Mouse (Mus musculus) liver, adult 2 months (tissue): ENCODE measurements around the gene Olfr945. TPM values are rescaled to one million over a fixed set of nuclear protein-coding genes. Genes with fewer than 3 reads are reported as not detected.

Source experiments
- DNase-seq: peaks from one replicate; pipeline ENCODE4 v3.0.0-alpha.2; 2011; ENCODE audit warnings: low read depth, low spot score; ENCODE audit errors: extremely low read depth
- H3K27ac ChIP-seq: fragments of 200-500 bp; replicated peaks from 2 replicates; pipeline ENCODE4 v1.5.1; 2012; ENCODE audit warnings: low read depth, mild to moderate bottlenecking, control low read depth, inconsistent platforms, low read length; ENCODE audit not compliant: insufficient read depth
- H3K27me3 ChIP-seq: fragments of 200-500 bp; 2 replicates; pipeline ENCODE4 v1.6.1; 2012; ENCODE audit warnings: mild to moderate bottlenecking, moderate library complexity, low read length, inconsistent platforms; ENCODE audit not compliant: control insufficient read depth, insufficient read depth
- H3K36me3 ChIP-seq: fragments of 200-500 bp; 2 replicates; pipeline ENCODE4 v1.6.1; 2012; ENCODE audit warnings: low read length, inconsistent platforms; ENCODE audit not compliant: control insufficient read depth, insufficient read depth
- H3K4me1 ChIP-seq: fragments of 200-500 bp; 2 replicates; pipeline ENCODE4 v1.6.1; 2011; ENCODE audit warnings: low read length; ENCODE audit not compliant: control insufficient read depth, insufficient read depth
- H3K4me3 ChIP-seq: fragments of 200-500 bp; 2 replicates; pipeline ENCODE4 v1.5.1; 2011; ENCODE audit warnings: low read depth, mild to moderate bottlenecking, control low read depth, low read length, moderate library complexity; ENCODE audit not compliant: insufficient read depth
- H3K79me2 ChIP-seq: fragments of 200-500 bp; 2 replicates; pipeline ENCODE4 v1.6.1; 2012; ENCODE audit warnings: inconsistent platforms, mild to moderate bottlenecking, low read length, moderate library complexity; ENCODE audit not compliant: control insufficient read depth, insufficient read depth
- H3K9ac ChIP-seq: fragments of 200-500 bp; 2 replicates; pipeline ENCODE4 v1.6.1; 2012; ENCODE audit warnings: low read depth, mild to moderate bottlenecking, control low read depth, inconsistent platforms, low read length
- CTCF ChIP-seq: fragments of 200-500 bp; IDR thresholded peaks from 2 replicates; pipeline ENCODE4 v1.5.1; 2011; ENCODE audit warnings: low read depth, low read length, control low read depth
- POLR2A ChIP-seq: fragments of 200-500 bp; IDR thresholded peaks from 2 replicates; pipeline ENCODE4 v1.6.1; 2011; ENCODE audit warnings: low read length, control low read depth; ENCODE audit not compliant: insufficient read depth; ENCODE audit errors: extremely low read depth
- WGBS: fragments of 180-500 bp; shearing (Covaris S2); methylation state at CpG from one replicate; pipeline ENCODE4 v1.1.7; 2018; 5-methylcytosine and 5-hydroxymethylcytosine counted together
- polyA plus RNA-seq: library from polyadenylated mRNA; depleted of rRNA; stranded (reverse); fragments of >200 nt; gene quantifications from 2 replicates; pipeline ENCODE4 v1.2.3, GENCODE M21; 2012; rRNA removed
- total RNA-seq: library from RNA; depleted of rRNA; stranded (reverse); fragments of >200 nt; gene quantifications from 2 replicates; pipeline ENCODE4 v1.2.3, GENCODE M21; 2014; rRNA removed

Olfr945 gene
- not detected in 2 replicates for total RNA-seq
- polyA plus RNA-seq, result not detected in 2 replicates

- Histone ChIP-seq H3K4me1 (no peaks in the 10 kb centered on the region), H3K36me3 (no peaks in the 10 kb centered on the region), H3K4me3 (no peak within 1 kb of the TSS), H3K79me2 (no peaks in the 10 kb centered on the region), H3K9ac (no peak within 1 kb of the TSS), H3K27ac (no peak within 1 kb of the TSS), H3K27me3 (no peaks in the 10 kb centered on the region)
- TF ChIP-seq POLR2A, result no peak
- 79% methylated on average over 3 of the region's 3 CpGs for WGBS
- DNase-seq, result no peak
Measured at GRCm38 (mm10) chr9:39276718-39277117, at the start of gene Olfr945. Olfr945 (minus strand) TSS chr9:39276818.

GRCm38 (mm10) chr9:39325945-39326344 lies 49.3 kb upstream of the Olfr945 start, which contains the start of gene Olfr948:
Olfr948 (minus strand) TSS chr9:39326045.
- Histone ChIP-seq H3K27me3 (no peaks in the 10 kb centered on the region), H3K9ac (no peak within 1 kb of the TSS), H3K27ac (no peak within 1 kb of the TSS), H3K4me1 (no peaks in the 10 kb centered on the region), H3K79me2 (no peaks in the 10 kb centered on the region), H3K36me3 (no peaks in the 10 kb centered on the region), H3K4me3 (no peak within 1 kb of the TSS)
- no peak for DNase-seq
- TF ChIP-seq CTCF (no peak), POLR2A (no peak)

- peak; percentile 3 for DNase-seq
- Histone ChIP-seq H3K4me3 (no peak overlapping the region), H3K79me2 (no peaks in the 10 kb centered on the region), H3K36me3 (no peaks in the 10 kb centered on the region), H3K27ac (no peak overlapping the region), H3K9ac (no peak overlapping the region), H3K4me1 (no peaks in the 10 kb centered on the region), H3K27me3 (no peaks in the 10 kb centered on the region)
- TF ChIP-seq CTCF (no peak), POLR2A (no peak)
- 34% methylated on average over 2 of the region's 2 CpGs for WGBS
Measured at GRCm38 (mm10) chr9:39287136-39287535, 10.5 kb upstream of the Olfr945 start.

- no peak for TF ChIP-seq CTCF
- TF ChIP-seq POLR2A, result no peak
- no peaks in the 10 kb centered on the region for H3K36me3 ChIP-seq
- WGBS, result 79% methylated on average over 1 of the region's 1 CpGs
Measured at GRCm38 (mm10) chr9:39249894-39250293, 26.7 kb downstream of the Olfr945 start, which contains the start of gene Olfr1537. Olfr1537 (minus strand) TSS chr9:39249994.

More at GRCm38 (mm10) chr9:39249894-39250293, 26.7 kb downstream of the Olfr945 start, which contains the start of gene Olfr1537:
- no peak for DNase-seq
- Histone ChIP-seq H3K27me3 (no peaks in the 10 kb centered on the region), H3K9ac (no peak within 1 kb of the TSS), H3K27ac (no peak within 1 kb of the TSS), H3K79me2 (no peaks in the 10 kb centered on the region), H3K4me3 (no peak within 1 kb of the TSS), H3K4me1 (no peaks in the 10 kb centered on the region)

Other genes starting within 250 kb of the Olfr945 start
- not detected in 2 replicates for gene Olfr937, start 211.9 kb downstream of the Olfr945 start, total RNA-seq
- not detected in 2 replicates for gene Olfr937, start 211.9 kb downstream of the Olfr945 start, polyA plus RNA-seq
- gene Olfr938, start 197.9 kb downstream of the Olfr945 start, total RNA-seq, result not detected in 2 replicates
- gene Olfr938, start 197.9 kb downstream of the Olfr945 start, polyA plus RNA-seq, result not detected in 2 replicates
- gene Olfr27, start 148.7 kb downstream of the Olfr945 start, total RNA-seq, result not detected in 2 replicates
- gene Olfr27, start 148.7 kb downstream of the Olfr945 start, polyA plus RNA-seq, result not detected in 2 replicates
- not detected in 2 replicates for gene Olfr943, start 110.5 kb downstream of the Olfr945 start, total RNA-seq
- gene Olfr943, start 110.5 kb downstream of the Olfr945 start, polyA plus RNA-seq, result not detected in 2 replicates
- not detected in 2 replicates for gene Olfr944, start 74.9 kb downstream of the Olfr945 start, total RNA-seq
- not detected in 2 replicates for gene Olfr944, start 74.9 kb downstream of the Olfr945 start, polyA plus RNA-seq
- not detected in 2 replicates for gene Olfr1537, start 26.8 kb downstream of the Olfr945 start, total RNA-seq
- gene Olfr1537, start 26.8 kb downstream of the Olfr945 start, polyA plus RNA-seq, result not detected in 2 replicates
- not detected in 2 replicates for gene Olfr948, start 49.2 kb upstream of the Olfr945 start, total RNA-seq
- not detected in 2 replicates for gene Olfr948, start 49.2 kb upstream of the Olfr945 start, polyA plus RNA-seq
- gene Olfr951, start 110.6 kb upstream of the Olfr945 start, total RNA-seq, result not detected in 2 replicates
- gene Olfr951, start 110.6 kb upstream of the Olfr945 start, polyA plus RNA-seq, result not detected in 2 replicates
- not detected in 2 replicates for gene Olfr952, start 150.3 kb upstream of the Olfr945 start, total RNA-seq
- gene Olfr952, start 150.3 kb upstream of the Olfr945 start, polyA plus RNA-seq, result not detected in 2 replicates
- not detected in 2 replicates for gene Olfr954, start 179.9 kb upstream of the Olfr945 start, total RNA-seq
- not detected in 2 replicates for gene Olfr954, start 179.9 kb upstream of the Olfr945 start, polyA plus RNA-seq
- gene Olfr955, start 195.1 kb upstream of the Olfr945 start, total RNA-seq, result not detected in 2 replicates
- not detected in 2 replicates for gene Olfr955, start 195.1 kb upstream of the Olfr945 start, polyA plus RNA-seq
- not detected in 2 replicates for gene Olfr44, start 217.2 kb upstream of the Olfr945 start, total RNA-seq
- gene Olfr44, start 217.2 kb upstream of the Olfr945 start, polyA plus RNA-seq, result not detected in 2 replicates
- not detected in 2 replicates for gene Olfr957, start 239.0 kb upstream of the Olfr945 start, total RNA-seq
- gene Olfr957, start 239.0 kb upstream of the Olfr945 start, polyA plus RNA-seq, result not detected in 2 replicates